Mouse (Mus musculus) adipocyte (in vitro differentiated cells): ENCODE measurements at regions not wholly inside any gene's neighbourhood (a gene's known extent, or its start where the extent isn't known, plus 50 kb on each side); places are given as distances from the start of the nearest gene placed in this dataset.

ENCODE experiments used
- DNase-seq: peaks from one replicate; pipeline ENCODE4 v3.0.0-alpha.2; 2016; ENCODE audit warnings: low spot score

GRCm38 (mm10) chr9:120766881-120767280, 162.1 kb upstream of the Ctnnb1 start:
- no peak for DNase-seq

- DNase-seq, result no peak
Observed at GRCm38 (mm10) chr9:120767396-120767795, 161.6 kb upstream of the Ctnnb1 start.

- no peak for DNase-seq
Observed at GRCm38 (mm10) chr9:120769056-120769455, 160.0 kb upstream of the Ctnnb1 start.

GRCm38 (mm10) chr9:120769679-120770078, 159.3 kb upstream of the Ctnnb1 start:
- DNase-seq, result no peak

- DNase-seq, result no peak
Observed at GRCm38 (mm10) chr9:120770886-120771285, 158.1 kb upstream of the Ctnnb1 start.

- no peak for DNase-seq
Observed at GRCm38 (mm10) chr9:120771896-120772530, 157.0 kb upstream of the Ctnnb1 start.

- no peak for DNase-seq
Observed at GRCm38 (mm10) chr9:120774251-120774650, 154.8 kb upstream of the Ctnnb1 start.

GRCm38 (mm10) chr9:120774772-120775171, 154.2 kb upstream of the Ctnnb1 start:
- DNase-seq, result no peak

GRCm38 (mm10) chr9:120775721-120776120, 153.3 kb upstream of the Ctnnb1 start:
- no peak for DNase-seq

- peak; percentile 79 for DNase-seq
Observed at GRCm38 (mm10) chr9:120776456-120777001, 152.5 kb upstream of the Ctnnb1 start.

GRCm38 (mm10) chr9:120777016-120777415, 152.0 kb upstream of the Ctnnb1 start:
- DNase-seq, result no peak

GRCm38 (mm10) chr9:120777501-120777900, 151.5 kb upstream of the Ctnnb1 start:
- no peak for DNase-seq

- no peak for DNase-seq
Observed at GRCm38 (mm10) chr9:120778423-120778822, 150.6 kb upstream of the Ctnnb1 start.

GRCm38 (mm10) chr9:120794210-120794609, 134.8 kb upstream of the Ctnnb1 start:
- no peak for DNase-seq

- DNase-seq, result no peak
Observed at GRCm38 (mm10) chr9:120796111-120796880, 132.7 kb upstream of the Ctnnb1 start.

GRCm38 (mm10) chr9:120797996-120798663, 130.9 kb upstream of the Ctnnb1 start:
- no peak for DNase-seq

GRCm38 (mm10) chr9:120798901-120799300, 130.1 kb upstream of the Ctnnb1 start:
- no peak for DNase-seq

- DNase-seq, result no peak
Observed at GRCm38 (mm10) chr9:120802646-120803045, 126.4 kb upstream of the Ctnnb1 start.

GRCm38 (mm10) chr9:120804760-120805294, 124.2 kb upstream of the Ctnnb1 start:
- no peak for DNase-seq

GRCm38 (mm10) chr9:120808741-120809425, 120.1 kb upstream of the Ctnnb1 start:
- no peak for DNase-seq

GRCm38 (mm10) chr9:120811522-120811921, 117.5 kb upstream of the Ctnnb1 start:
- DNase-seq, result no peak

- no peak for DNase-seq
Observed at GRCm38 (mm10) chr9:120812667-120813210, 116.3 kb upstream of the Ctnnb1 start.
